Mouse (Mus musculus) CH12.LX (cell line): ENCODE measurements around the gene Psmd9. TPM values are rescaled to one million over a fixed set of nuclear protein-coding genes. Genes with fewer than 3 reads are reported as not detected.

Experiments
- DNase-seq: peaks from one replicate; pipeline ENCODE4 v3.0.0-alpha.2; 2013; ENCODE audit errors: extremely low read depth
- H3K27ac ChIP-seq: 2 replicates; pipeline ENCODE4 v1.5.1; 2012; ENCODE audit warnings: low read depth, mild to moderate bottlenecking, control low read depth, moderate library complexity; ENCODE audit not compliant: insufficient read depth
- H3K27me3 ChIP-seq: replicated peaks from 2 replicates; pipeline ENCODE3; 2012; ENCODE audit warnings: inconsistent platforms
- H3K36me3 ChIP-seq, 2 experiments: replicated peaks in 1 of 2; 2 replicates each; pipeline versions ENCODE3 to v1.6.1; 2012; ENCODE audit warnings: inconsistent platforms in 1 of 2, low read length in 1 of 2, mild to moderate bottlenecking in 1 of 2, mixed read lengths in 1 of 2, moderate library complexity in 1 of 2; ENCODE audit not compliant: control insufficient read depth in 1 of 2, insufficient read depth in 1 of 2
- H3K4me1 ChIP-seq, 2 experiments: 2 replicates each; pipeline ENCODE4 v1.6.1; 2012; ENCODE audit warnings: inconsistent platforms in 1 of 2, moderate library complexity in 1 of 2; ENCODE audit not compliant: insufficient read depth in 2 of 2, control insufficient read depth in 1 of 2
- H3K4me2 ChIP-seq: 2 replicates; pipeline ENCODE4 v1.6.1; 2012; ENCODE audit warnings: low read depth, mild to moderate bottlenecking, control low read depth; ENCODE audit not compliant: poor library complexity, insufficient read depth, severe bottlenecking
- H3K4me3 ChIP-seq, 3 experiments: fragments of 150-350 bp in 1 of 3; sonication (generic) in 1 of 3; replicated peaks in 1 of 3; 2 replicates each; pipeline versions ENCODE3 to v1.5.1; 2011 to 2012; ENCODE audit warnings: low read depth in 2 of 3, low read length in 2 of 3, mild to moderate bottlenecking in 2 of 3, moderate library complexity in 2 of 3, control low read depth in 1 of 3, improper control_type of control experiment in 1 of 3, inconsistent platforms in 1 of 3, mixed read lengths in 1 of 3; ENCODE audit not compliant: poor library complexity in 1 of 3
- H3K79me2 ChIP-seq: replicated peaks from 2 replicates; pipeline ENCODE4 v1.6.1; 2012; ENCODE audit warnings: mild to moderate bottlenecking, moderate library complexity; ENCODE audit not compliant: control insufficient read depth, poor library complexity, insufficient read depth, severe bottlenecking; ENCODE audit errors: extremely low read depth
- H3K9ac ChIP-seq: 2 replicates; pipeline ENCODE4 v1.6.1; 2012; ENCODE audit warnings: low read depth, mild to moderate bottlenecking, control low read depth, moderate library complexity; ENCODE audit not compliant: insufficient read depth
- H3K9me3 ChIP-seq: replicated peaks from 2 replicates; pipeline ENCODE3; 2012; ENCODE audit warnings: low read length, inconsistent platforms, mixed read lengths
- BHLHE40 ChIP-seq: IDR thresholded peaks from 2 replicates; pipeline ENCODE4 v1.6.1; 2011; ENCODE audit warnings: mild to moderate bottlenecking, low read depth, low read length, improper control_type of control experiment
- CHD1 ChIP-seq: IDR thresholded peaks from 2 replicates; pipeline ENCODE4 v1.6.1; 2012; ENCODE audit warnings: low read depth, low read length, improper control_type of control experiment, inconsistent platforms
- CHD2 ChIP-seq: IDR thresholded peaks from 2 replicates; pipeline ENCODE4 v1.6.1; 2011; ENCODE audit warnings: low read length, improper control_type of control experiment
- E2F4 ChIP-seq: IDR thresholded peaks from 2 replicates; pipeline ENCODE4 v1.6.1; 2011; ENCODE audit warnings: low read depth, low read length, improper control_type of control experiment; ENCODE audit not compliant: insufficient replicate concordance
- ELF1 ChIP-seq: IDR thresholded peaks from 2 replicates; pipeline ENCODE4 v1.6.1; 2014; ENCODE audit warnings: low read depth, mild to moderate bottlenecking, inconsistent platforms, low read length, improper control_type of control experiment
- EP300 ChIP-seq: IDR thresholded peaks from 2 replicates; pipeline ENCODE4 v1.6.1; 2011; ENCODE audit warnings: low read length, improper control_type of control experiment
- ETS1 ChIP-seq: conservative IDR thresholded peaks from 2 replicates; pipeline ENCODE4 v1.6.1; 2012; ENCODE audit warnings: low read depth, mild to moderate bottlenecking, inconsistent platforms, low read length, improper control_type of control experiment, moderate library complexity
- GABPA ChIP-seq: IDR thresholded peaks from 2 replicates; pipeline ENCODE4 v1.6.1; 2012; ENCODE audit warnings: low read depth, low read length, improper control_type of control experiment, inconsistent platforms; ENCODE audit not compliant: insufficient replicate concordance
- HCFC1 ChIP-seq: IDR thresholded peaks from 2 replicates; pipeline ENCODE4 v1.6.1; 2012; ENCODE audit warnings: low read depth, mild to moderate bottlenecking, inconsistent platforms, low read length, improper control_type of control experiment
- IRF4 ChIP-seq: IDR thresholded peaks from 2 replicates; pipeline ENCODE4 v1.6.1; 2014; ENCODE audit warnings: low read depth, mild to moderate bottlenecking, inconsistent platforms, low read length, improper control_type of control experiment
- JUN ChIP-seq: IDR thresholded peaks from 2 replicates; pipeline ENCODE4 v1.6.1; 2011; ENCODE audit warnings: low read depth, mild to moderate bottlenecking, low read length, improper control_type of control experiment, moderate library complexity; ENCODE audit not compliant: insufficient read depth
- JUND ChIP-seq: conservative IDR thresholded peaks from 2 replicates; pipeline ENCODE4 v1.6.1; 2011; ENCODE audit warnings: low read depth, low read length, improper control_type of control experiment
- MAFK ChIP-seq: IDR thresholded peaks from 2 replicates; pipeline ENCODE4 v1.6.1; 2011; ENCODE audit warnings: low read length, improper control_type of control experiment; ENCODE audit not compliant: insufficient replicate concordance
- MAX ChIP-seq: IDR thresholded peaks from 2 replicates; pipeline ENCODE4 v1.6.1; 2011; ENCODE audit warnings: low read length, improper control_type of control experiment
- MAZ ChIP-seq: IDR thresholded peaks from 2 replicates; pipeline ENCODE4 v1.6.1; 2012; ENCODE audit warnings: low read depth, mild to moderate bottlenecking, inconsistent platforms, low read length, improper control_type of control experiment, moderate library complexity
- MEF2A ChIP-seq: IDR thresholded peaks from 2 replicates; pipeline ENCODE4 v1.6.1; 2014; ENCODE audit warnings: low read depth, mild to moderate bottlenecking, inconsistent platforms, low read length, improper control_type of control experiment, borderline replicate concordance
- MXI1 ChIP-seq: IDR thresholded peaks from 2 replicates; pipeline ENCODE4 v1.6.1; 2011; ENCODE audit warnings: mild to moderate bottlenecking, low read depth, low read length, improper control_type of control experiment
- MYC ChIP-seq: IDR thresholded peaks from 2 replicates; pipeline ENCODE4 v1.6.1; 2011; ENCODE audit warnings: low read depth, mild to moderate bottlenecking, improper control_type of control experiment, low read length
- NELFE ChIP-seq: IDR thresholded peaks from 2 replicates; pipeline ENCODE4 v1.6.1; 2011; ENCODE audit warnings: low read depth, low read length, improper control_type of control experiment
- NRF1 ChIP-seq: IDR thresholded peaks from 2 replicates; pipeline ENCODE4 v1.6.1; 2014; ENCODE audit warnings: low read depth, mild to moderate bottlenecking, inconsistent platforms, low read length, improper control_type of control experiment, moderate library complexity
- PAX5 ChIP-seq: IDR thresholded peaks from 2 replicates; pipeline ENCODE4 v1.6.1; 2012; ENCODE audit warnings: low read length, inconsistent platforms, mixed read lengths
- POLR2A ChIP-seq: IDR thresholded peaks from 2 replicates; pipeline ENCODE4 v1.6.1; 2011; ENCODE audit warnings: low read depth, mild to moderate bottlenecking, improper control_type of control experiment, low read length
- RCOR1 ChIP-seq: conservative IDR thresholded peaks from 2 replicates; pipeline ENCODE4 v1.6.1; 2012; ENCODE audit warnings: low read depth, mild to moderate bottlenecking, inconsistent platforms, low read length, improper control_type of control experiment
- SIN3A ChIP-seq: IDR thresholded peaks from 2 replicates; pipeline ENCODE4 v1.6.1; 2012; ENCODE audit warnings: low read length, improper control_type of control experiment, inconsistent platforms
- TCF12 ChIP-seq: IDR thresholded peaks from 2 replicates; pipeline ENCODE4 v1.6.1; 2014; ENCODE audit warnings: low read depth, mild to moderate bottlenecking, inconsistent platforms, low read length, improper control_type of control experiment
- UBTF ChIP-seq: IDR thresholded peaks from 2 replicates; pipeline ENCODE4 v1.6.1; 2012; ENCODE audit warnings: low read depth, mild to moderate bottlenecking, inconsistent platforms, low read length, improper control_type of control experiment, moderate library complexity
- USF1 ChIP-seq: IDR thresholded peaks from 2 replicates; pipeline ENCODE4 v1.6.1; 2014; ENCODE audit warnings: low read depth, mild to moderate bottlenecking, inconsistent platforms, low read length, improper control_type of control experiment
- ZC3H11A ChIP-seq: IDR thresholded peaks from 2 replicates; pipeline ENCODE4 v1.6.1; 2012; ENCODE audit warnings: low read depth, mild to moderate bottlenecking, inconsistent platforms, low read length, improper control_type of control experiment
- ZKSCAN1 ChIP-seq: IDR thresholded peaks from 2 replicates; pipeline ENCODE4 v1.6.1; 2012; ENCODE audit warnings: low read depth, inconsistent platforms, low read length, improper control_type of control experiment, borderline replicate concordance
- ZNF384 ChIP-seq: IDR thresholded peaks from 2 replicates; pipeline ENCODE4 v1.6.1; 2012; ENCODE audit warnings: low read depth, low read length, improper control_type of control experiment, inconsistent platforms
- dilution Hi-C: fragments of 300-500 bp; cut with MboI; formaldehyde crosslinking; loops from 2 replicates; pipeline ENCODE4 v1.14.3; 2020; ENCODE audit warnings: low sequenced_read_pairs; ENCODE audit not compliant: extremely low pct_unique_long_range_greater_than_20kb, extremely low pct_ligation_motif_present
- in situ Hi-C: fragments of 300-500 bp; cut with MboI; formaldehyde crosslinking; loops from 3 replicates; pipeline ENCODE4 v1.14.3; 2019; ENCODE audit warnings: low sequenced_read_pairs, low pct_ligation_motif_present, low pct_unique_long_range_greater_than_20kb, mixed read lengths
- polyA plus RNA-seq: library from polyadenylated mRNA; unstranded; fragments of >175 nt; gene quantifications from 2 replicates; pipeline ENCODE4 v1.2.1, GENCODE M21; 2012; ENCODE audit warnings: low read depth; ENCODE audit not compliant: insufficient read length
- total RNA-seq, 2 experiments: library from RNA; depleted of rRNA; stranded (reverse); fragments of 300-350 nt in 1 of 2; fragments of >200 nt in 1 of 2; gene quantifications; 2 replicates each; pipeline ENCODE4 v1.2.3; 2012 to 2014

Psmd9 gene
- total and polyA plus RNA-seq, 3 experiments: 30.8 to 38.0 (median 35.5) TPM

GRCm38 (mm10) chr5:123128426-123129169, 40.6 kb upstream of the Psmd9 start (continued):
- peak; percentile 5 for TF ChIP-seq CHD2
- no peak for TF ChIP-seq MAFK
- TF ChIP-seq ZNF384: no peak
- peak; percentile 84 for TF ChIP-seq ELF1
- no peak for TF ChIP-seq JUND
- TF ChIP-seq PAX5: no peak
- TF ChIP-seq TCF12: peak; percentile 79; the same call in 1 of the 2 replicates
- TF ChIP-seq SIN3A: peak; percentile 86
- no peak for TF ChIP-seq GABPA

GRCm38 (mm10) chr5:123129170-123129757, 39.9 kb upstream of the Psmd9 start:
- no peaks in the 10 kb centered on the region for H3K27me3 ChIP-seq
- peak overlapping the region; percentile 27 to 72 (median 52) for H3K4me3 ChIP-seq
- H3K9me3 ChIP-seq: no peaks in the 10 kb centered on the region
- dilution Hi-C loops (no loop called here), in situ Hi-C loops (no loop called here)
- TF ChIP-seq ZKSCAN1 (no peak), MEF2A (peak; percentile 5; the same call in 1 of the 2 replicates), MYC (peak; percentile 11; the same call in 1 of the 2 replicates), ELF1 (peak; percentile 77), EP300 (peak; percentile 71), GABPA (no peak), TCF12 (no peak), USF1 (no peak), BHLHE40 (peak; percentile 92), E2F4 (no peak), CHD2 (peak; percentile 35), SIN3A (no peak; the same call in 1 of the 2 replicates), NELFE (peak; percentile 51; the same call in 1 of the 2 replicates), ZC3H11A (no peak), IRF4 (peak; percentile 82), JUN (peak; percentile 79), NRF1 (no peak), MXI1 (peak; percentile 6; the same call in 1 of the 2 replicates), RCOR1 (peak; percentile 26; the same call in 1 of the 2 replicates), ZNF384 (no peak), JUND (peak; percentile 68; the same call in 1 of the 2 replicates), CHD1 (no peak), PAX5 (no peak), MAFK (peak; percentile 39; the same call in 1 of the 2 replicates), MAZ (no peak; the same call in 1 of the 2 replicates), HCFC1 (peak; percentile 66), POLR2A (peak; percentile 61), UBTF (no peak), ETS1 (peak; percentile 91), MAX (peak; percentile 40; the same call in 1 of the 2 replicates)
- peak; percentile 73 for DNase-seq
- H3K79me2 ChIP-seq: peaks cover 53% of the 10 kb centered on the region
- H3K4me1 ChIP-seq: peaks cover 7 to 80% of the 10 kb centered on the region in 2 experiments
- H3K36me3 ChIP-seq: peaks cover 10 to 32% of the 10 kb centered on the region in 2 experiments
- peak overlapping the region; percentile 72 for H3K9ac ChIP-seq
- peak overlapping the region; percentile 98 for H3K27ac ChIP-seq
- peak overlapping the region; percentile 87 for H3K4me2 ChIP-seq
